In the genomic region with DNA sequence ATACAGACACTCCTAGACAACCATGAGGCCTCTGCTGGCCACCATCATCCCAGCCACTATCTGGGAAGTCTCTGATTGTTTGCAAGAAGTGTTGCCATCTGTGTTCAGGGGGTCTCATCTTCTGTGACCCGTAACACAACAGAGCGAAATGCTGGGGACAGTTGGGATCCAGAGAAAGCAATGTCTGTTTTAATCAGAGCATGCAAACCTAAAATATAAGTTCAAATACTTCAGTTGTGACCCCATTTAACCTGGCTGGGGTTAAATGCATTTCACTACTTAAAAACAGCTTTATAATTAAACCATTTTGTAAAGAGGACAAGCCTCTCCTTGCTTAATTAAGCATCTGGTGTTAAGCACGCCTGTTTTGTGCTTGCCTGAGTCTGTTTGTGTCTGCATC, we compare ENCODE assay signal across 16 mouse cellular contexts.
"Had no signal": no experiment of that assay in that cellular context is flagged by ENCODE, and none has a peak within 500 bp of the region (broad histone marks: within the 10 kb centered on the region; RNA-seq: fewer than 3 reads in every experiment).

No protein-coding gene starts in this region.

- DNase-seq: right cerebral cortex, adult 18-20 months; right cerebral cortex, postnatal 14 days; right cerebral cortex, postnatal 25 days; right cerebral cortex, postnatal 4 days; spleen, adult 18-20 months; thymus, adult 18-20 months; thymus, adult 2 months; thymus, postnatal 14 days; thymus, postnatal 25 days; thymus, postnatal 36 days; thymus, postnatal 4 days had no signal

- H3K9ac ChIP-seq: neural tube, embryonic 12.5 days; neural tube, embryonic 13.5 days; neural tube, embryonic 15.5 days; stomach, embryonic 15.5 days had no signal

- H3K36me3 ChIP-seq: neural tube, embryonic 12.5 days; neural tube, embryonic 13.5 days; neural tube, embryonic 15.5 days; stomach, embryonic 15.5 days had no signal

- H3K4me3 ChIP-seq: neural tube, embryonic 12.5 days; neural tube, embryonic 13.5 days; neural tube, embryonic 15.5 days; stomach, embryonic 15.5 days had no signal

- H3K4me1 ChIP-seq: stomach, embryonic 15.5 days had no signal

- H3K27ac ChIP-seq: neural tube, embryonic 12.5 days; neural tube, embryonic 13.5 days; neural tube, embryonic 15.5 days; stomach, embryonic 15.5 days; stomach, postnatal 0 days had no signal

- H3K27me3 ChIP-seq: neural tube, embryonic 12.5 days; neural tube, embryonic 13.5 days; neural tube, embryonic 15.5 days; stomach, embryonic 15.5 days had no signal

- H3K9me3 ChIP-seq: neural tube, embryonic 12.5 days; neural tube, embryonic 13.5 days; neural tube, embryonic 15.5 days; stomach, embryonic 15.5 days had no signal

- H3K4me2 ChIP-seq: neural tube, embryonic 12.5 days; neural tube, embryonic 13.5 days; neural tube, embryonic 15.5 days; stomach, embryonic 15.5 days had no signal
